Mouse (Mus musculus) C2C12 (cell line): Measurements from ENCODE around the gene Uty.

Experiments
- CEBPB ChIP-seq: IDR thresholded peaks from one replicate; pipeline ENCODE4 v1.6.1; 2011; ENCODE audit warnings: low read depth, mild to moderate bottlenecking, control low read depth, moderate library complexity
- CTCF ChIP-seq: IDR thresholded peaks from one replicate; pipeline ENCODE4 v1.5.1; 2011; ENCODE audit not compliant: control insufficient read depth, insufficient read depth, insufficient read length
- FOSL1 ChIP-seq: IDR thresholded peaks from one replicate; pipeline ENCODE4 v1.8.0; 2011; ENCODE audit warnings: mild to moderate bottlenecking, low read length; ENCODE audit not compliant: poor library complexity, insufficient read depth, severe bottlenecking
- MAX ChIP-seq: IDR thresholded peaks from one replicate; pipeline ENCODE4 v1.6.1; 2011; ENCODE audit warnings: mild to moderate bottlenecking, control low read depth
- MYOD1 ChIP-seq: IDR thresholded peaks from one replicate; pipeline ENCODE4 v1.6.1; 2011; ENCODE audit warnings: low read depth; ENCODE audit not compliant: control insufficient read depth, insufficient read length
- MYOG ChIP-seq: IDR thresholded peaks from one replicate; pipeline ENCODE4 v1.6.1; 2011; ENCODE audit not compliant: control insufficient read depth, insufficient read length; ENCODE audit errors: extremely low read depth
- USF1 ChIP-seq: IDR thresholded peaks from one replicate; pipeline ENCODE4 v1.6.1; 2011; ENCODE audit warnings: low read depth, mild to moderate bottlenecking, control low read depth, moderate library complexity

DNA sequence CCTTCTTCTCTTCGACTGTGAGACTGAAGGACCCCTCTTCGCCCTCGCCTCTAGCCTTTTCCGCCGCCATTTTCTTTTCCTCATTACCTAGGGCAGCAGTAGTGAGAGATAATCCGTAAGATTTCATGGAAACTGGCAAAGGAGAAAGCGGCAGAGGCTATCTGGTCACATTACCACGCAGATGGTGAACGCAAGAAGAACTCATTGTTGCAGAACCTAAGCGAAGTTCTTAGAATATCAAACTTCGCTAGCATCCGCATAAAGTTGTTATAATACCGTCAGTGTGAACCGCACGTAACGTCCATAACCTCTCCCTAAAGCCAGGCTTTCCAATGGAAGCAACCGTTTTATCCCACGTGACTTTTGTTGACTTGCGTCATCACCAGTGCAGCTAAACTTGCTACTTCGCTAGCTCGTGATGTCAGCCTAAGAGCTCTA is at the start of gene Uty:
- TF ChIP-seq CTCF (no peak), MYOG (no peak), MYOD1 (no peak), USF1 (no peak), MAX (no peak), FOSL1 (no peak), CEBPB (no peak)
